Mouse (Mus musculus) megakaryocyte progenitor cell, adult 5-6 weeks (primary cell): ENCODE results near the gene Ror1. TPM values are rescaled to one million over a fixed set of nuclear protein-coding genes. Genes with fewer than 3 reads are reported as not detected.
A peak's percentile ranks its signal among the peaks of the same experiment; 100 is the strongest.

Source experiments
- ATAC-seq: replicated peaks from 2 replicates; pipeline ENCODE4 v1.8.0; 2016; ENCODE audit warnings: mild to moderate bottlenecking, moderate TSS enrichment, inconsistent platforms; ENCODE audit not compliant: poor library complexity
- total RNA-seq, 2 experiments: library from RNA; stranded (forward) in 1 of 2; stranded (reverse) in 1 of 2; fragments of 157-497, 149-512 nt in 1 of 2; fragments of 200-1000 nt in 1 of 2; gene quantifications; 2 replicates each; pipeline versions ENCODE4 v1.2.3 to v1.2.4; 2015 to 2017

Gene Ror1
- total RNA-seq, 2 experiments from 2014 or later, result not detected

- no peak for ATAC-seq
Measured at GRCm38 (mm10) chr4:100373780-100374179, 278.2 kb downstream of the Ror1 start.

GRCm38 (mm10) chr4:100375286-100375685, 279.7 kb downstream of the Ror1 start:
- no peak for ATAC-seq

- no peak for ATAC-seq
Measured at GRCm38 (mm10) chr4:100376163-100376562, 280.6 kb downstream of the Ror1 start.

GRCm38 (mm10) chr4:100377231-100377630, 281.6 kb downstream of the Ror1 start:
- no peak for ATAC-seq

- ATAC-seq, result no peak
Measured at GRCm38 (mm10) chr4:100377996-100378395, 282.4 kb downstream of the Ror1 start.

- ATAC-seq, result peak; percentile 67
Measured at GRCm38 (mm10) chr4:100381760-100382159, 286.2 kb downstream of the Ror1 start.

- ATAC-seq, result no peak
Measured at GRCm38 (mm10) chr4:100386272-100386988, 290.8 kb downstream of the Ror1 start.

GRCm38 (mm10) chr4:100390436-100390835, 294.8 kb downstream of the Ror1 start:
- ATAC-seq, result no peak

- no peak for ATAC-seq
Measured at GRCm38 (mm10) chr4:100391021-100391420, 295.4 kb downstream of the Ror1 start.

GRCm38 (mm10) chr4:100393374-100394061, 297.9 kb downstream of the Ror1 start:
- ATAC-seq, result no peak

GRCm38 (mm10) chr4:100395407-100395806, 299.8 kb downstream of the Ror1 start:
- ATAC-seq, result no peak

- no peak for ATAC-seq
Measured at GRCm38 (mm10) chr4:100398079-100398478, 302.5 kb downstream of the Ror1 start.

GRCm38 (mm10) chr4:100401078-100401477, 305.5 kb downstream of the Ror1 start:
- ATAC-seq, result no peak

GRCm38 (mm10) chr4:100401581-100402470, 306.2 kb downstream of the Ror1 start:
- no peak for ATAC-seq

GRCm38 (mm10) chr4:100407261-100407874, 311.8 kb downstream of the Ror1 start:
- peak; percentile 75 for ATAC-seq

- ATAC-seq, result no peak
Measured at GRCm38 (mm10) chr4:100409521-100409920, 313.9 kb downstream of the Ror1 start.

- no peak for ATAC-seq
Measured at GRCm38 (mm10) chr4:100411841-100412539, 316.4 kb downstream of the Ror1 start.

GRCm38 (mm10) chr4:100422756-100423155, 327.2 kb downstream of the Ror1 start:
- ATAC-seq, result no peak

- no peak for ATAC-seq
Measured at GRCm38 (mm10) chr4:100426101-100426500, 330.5 kb downstream of the Ror1 start.

- no peak for ATAC-seq
Measured at GRCm38 (mm10) chr4:100429371-100429900, 333.8 kb downstream of the Ror1 start.
